Mouse (Mus musculus): ENCODE measurements around the gene Cant1. TPM values are rescaled to one million over a fixed set of nuclear protein-coding genes. Genes with fewer than 3 reads are reported as not detected.

Cant1 gene
- polyA plus RNA-seq, 1 experiment from 2014 or later = 27.5 TPM

Other genes with a start within 250 kb of the Cant1 start
- 23.3 and 33.3 TPM in 2 replicates for gene Cyth1, start 170.5 kb downstream of the Cant1 start, polyA plus RNA-seq (2014; fragmentation: Nextera tagmentation; extraction: Ambion mirVana)
- 11.7 and 13.4 TPM in 2 replicates for gene Usp36, start 128.8 kb downstream of the Cant1 start, polyA plus RNA-seq (2014; fragmentation: Nextera tagmentation; extraction: Ambion mirVana)
- gene Cep295nl, start 76.6 kb downstream of the Cant1 start, polyA plus RNA-seq (2014; fragmentation: Nextera tagmentation; extraction: Ambion mirVana) = 0.21 and 0.22 TPM in 2 replicates
- gene Timp2, start 63.3 kb downstream of the Cant1 start, polyA plus RNA-seq (2014; fragmentation: Nextera tagmentation; extraction: Ambion mirVana) = 71.3 and 81.8 TPM in 2 replicates
- 1.8 and 5.5 TPM in 2 replicates for gene Lgals3bp, start 17.0 kb downstream of the Cant1 start, polyA plus RNA-seq (2014; fragmentation: Nextera tagmentation; extraction: Ambion mirVana)
- gene C1qtnf1, start 9.1 kb upstream of the Cant1 start, polyA plus RNA-seq (2014; fragmentation: Nextera tagmentation; extraction: Ambion mirVana) = 1.4 and 3.8 TPM in 2 replicates
- gene Engase, start 57.7 kb upstream of the Cant1 start, polyA plus RNA-seq (2014; fragmentation: Nextera tagmentation; extraction: Ambion mirVana) = 2.6 and 4.2 TPM in 2 replicates